Mouse (Mus musculus): ENCODE results near the gene Cnbp. TPM values are rescaled to one million over a fixed set of nuclear protein-coding genes. Genes with fewer than 3 reads are reported as not detected.

The Cnbp gene
- polyA plus RNA-seq, 1 experiment from 2014 or later: 786 TPM

Other genes starting within 250 kb of the Cnbp start
- 16.6 and 19.8 TPM in 2 replicates for gene Aplf, start 178.9 kb downstream of the Cnbp start, polyA plus RNA-seq (2015; fragmentation: Nextera tagmentation; extraction: Ambion mirVana)
- 0.16 and 0.35 TPM in 2 replicates for gene Efcc1, start 120.2 kb downstream of the Cnbp start, polyA plus RNA-seq (2015; fragmentation: Nextera tagmentation; extraction: Ambion mirVana)
- 32.7 and 35.6 TPM in 2 replicates for gene Gp9, start 73.0 kb downstream of the Cnbp start, polyA plus RNA-seq (2015; fragmentation: Nextera tagmentation; extraction: Ambion mirVana)
- gene Rab43, start 38.9 kb downstream of the Cnbp start, polyA plus RNA-seq (2015; fragmentation: Nextera tagmentation; extraction: Ambion mirVana): 20.6 and 24.1 TPM in 2 replicates
- gene Gm45140, start 15.3 kb downstream of the Cnbp start, polyA plus RNA-seq (2015; fragmentation: Nextera tagmentation; extraction: Ambion mirVana): 3.5 and 5.8 TPM in 2 replicates
- gene Isy1, start 12.3 kb downstream of the Cnbp start, polyA plus RNA-seq (2015; fragmentation: Nextera tagmentation; extraction: Ambion mirVana): 51.5 and 63.6 TPM in 2 replicates
- 56.9 and 66.9 TPM in 2 replicates for gene Copg1, start 36.7 kb upstream of the Cnbp start, polyA plus RNA-seq (2015; fragmentation: Nextera tagmentation; extraction: Ambion mirVana)
- 23.1 and 24.9 TPM in 2 replicates for gene Hmces, start 62.8 kb upstream of the Cnbp start, polyA plus RNA-seq (2015; fragmentation: Nextera tagmentation; extraction: Ambion mirVana)
- gene H1fx, start 130.5 kb upstream of the Cnbp start, polyA plus RNA-seq (2015; fragmentation: Nextera tagmentation; extraction: Ambion mirVana): 1.8 and 2.5 TPM in 2 replicates
- gene Rab7, start 194.2 kb upstream of the Cnbp start, polyA plus RNA-seq (2015; fragmentation: Nextera tagmentation; extraction: Ambion mirVana): 108 and 132 TPM in 2 replicates
- gene Rpn1, start 233.4 kb upstream of the Cnbp start, polyA plus RNA-seq (2015; fragmentation: Nextera tagmentation; extraction: Ambion mirVana): 198 and 228 TPM in 2 replicates

Data from liver, embryonic 13.5 days (tissue).